Mouse (Mus musculus) fat pad, adult 2 months (tissue): ENCODE data around the gene Pla2g12a.

Source experiments
- DNase-seq: peaks from one replicate; pipeline ENCODE4 v3.0.0-alpha.2; 2011; ENCODE audit warnings: low read depth, low spot score; ENCODE audit errors: extremely low read depth

The Pla2g12a gene

GRCm38 (mm10) chr3:129898886-129899285, 20.5 kb downstream of the Pla2g12a start:
- no peak for DNase-seq

- DNase-seq, result no peak
Measured at GRCm38 (mm10) chr3:129901271-129901809, 22.9 kb downstream of the Pla2g12a start, which contains the start of gene Casp6. Gene Casp6, plus strand, starts transcription at chr3:129901425.

- no peak for DNase-seq
Measured at GRCm38 (mm10) chr3:129903369-129903768, 25.0 kb downstream of the Pla2g12a start.

GRCm38 (mm10) chr3:129903866-129904265, 25.5 kb downstream of the Pla2g12a start:
- DNase-seq, result no peak

GRCm38 (mm10) chr3:129904381-129905132, 26.2 kb downstream of the Pla2g12a start:
- DNase-seq, result no peak

GRCm38 (mm10) chr3:129912025-129912424, 33.6 kb downstream of the Pla2g12a start:
- DNase-seq, result no peak

GRCm38 (mm10) chr3:129913241-129913640, 34.8 kb downstream of the Pla2g12a start:
- no peak for DNase-seq

- no peak for DNase-seq
Measured at GRCm38 (mm10) chr3:129917424-129917823, 39.0 kb downstream of the Pla2g12a start.

- no peak for DNase-seq
Measured at GRCm38 (mm10) chr3:129918434-129918833, 40.0 kb downstream of the Pla2g12a start.

GRCm38 (mm10) chr3:129923581-129923980, 45.2 kb downstream of the Pla2g12a start:
- DNase-seq, result no peak

GRCm38 (mm10) chr3:129925861-129926260, 47.5 kb downstream of the Pla2g12a start:
- no peak for DNase-seq

GRCm38 (mm10) chr3:129930213-129930778, 51.9 kb downstream of the Pla2g12a start:
- DNase-seq, result no peak

- DNase-seq, result no peak
Measured at GRCm38 (mm10) chr3:129932443-129932842, 54.0 kb downstream of the Pla2g12a start.

GRCm38 (mm10) chr3:129936561-129936960, 58.2 kb downstream of the Pla2g12a start:
- DNase-seq, result peak; percentile 74

- DNase-seq, result peak; percentile 31
Measured at GRCm38 (mm10) chr3:129937848-129938247, 59.4 kb downstream of the Pla2g12a start.

- DNase-seq, result no peak
Measured at GRCm38 (mm10) chr3:129939058-129939457, 60.7 kb downstream of the Pla2g12a start.

- no peak for DNase-seq
Measured at GRCm38 (mm10) chr3:129940780-129941179, 62.4 kb downstream of the Pla2g12a start.

GRCm38 (mm10) chr3:129941291-129941690, 62.9 kb downstream of the Pla2g12a start:
- no peak for DNase-seq

GRCm38 (mm10) chr3:129943813-129944212, 65.4 kb downstream of the Pla2g12a start:
- DNase-seq, result no peak
